Mouse (Mus musculus) thymus, adult 2 months (tissue): ENCODE results near the gene Cckar.

Experiments
- CTCF ChIP-seq: fragments of 200-500 bp; IDR thresholded peaks from 2 replicates; pipeline ENCODE4 v1.5.1; 2012; ENCODE audit warnings: mild to moderate bottlenecking, control low read depth, low read length, moderate library complexity, borderline replicate concordance; ENCODE audit not compliant: control insufficient read depth, poor library complexity, insufficient read depth; ENCODE audit errors: extremely low read depth
- POLR2A ChIP-seq: fragments of 200-500 bp; IDR thresholded peaks from 2 replicates; pipeline ENCODE4 v1.6.1; 2012; ENCODE audit warnings: mild to moderate bottlenecking, low read length, control low read depth, moderate library complexity; ENCODE audit not compliant: control insufficient read depth, poor library complexity, insufficient read depth; ENCODE audit errors: extremely low read depth

DNA sequence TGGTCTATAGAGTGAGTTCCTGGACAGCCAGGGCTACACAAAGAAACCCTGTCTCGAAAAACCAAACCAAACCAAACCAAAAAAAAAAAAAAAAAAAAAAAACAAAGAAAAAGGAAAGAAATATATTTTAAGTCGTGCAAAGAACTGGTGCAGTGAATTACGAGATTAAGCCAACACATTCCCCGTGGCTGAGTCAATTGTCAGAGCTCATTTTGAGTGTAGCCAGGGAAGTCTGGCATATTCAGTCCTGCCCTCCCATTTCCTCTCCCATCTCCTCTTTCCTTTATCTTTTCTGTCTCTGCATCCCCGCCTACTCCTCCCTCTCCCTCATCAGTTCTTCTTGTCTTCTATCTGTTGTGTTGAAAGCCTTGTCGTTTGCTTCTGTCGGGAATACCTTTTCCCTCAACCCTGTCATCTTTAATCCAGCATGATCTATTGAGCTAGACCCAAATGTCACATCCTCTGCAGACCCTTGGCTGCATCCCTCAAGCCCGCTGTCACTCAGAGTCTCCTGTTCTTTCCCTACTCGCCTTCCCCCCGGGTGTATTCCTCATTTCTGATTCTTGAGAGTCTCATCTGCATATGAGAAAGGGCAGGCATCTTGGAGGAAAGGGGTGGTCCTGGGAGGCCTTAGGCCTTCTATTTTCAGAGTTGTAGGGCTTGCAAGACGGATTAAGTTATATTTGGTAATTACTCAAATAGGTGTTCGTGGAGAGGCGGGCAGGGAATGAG, 29.3 kb downstream of the Cckar start:
- TF ChIP-seq CTCF (no peak), POLR2A (no peak)
